Mouse (Mus musculus): ENCODE measurements around the gene Cdk19. TPM values are rescaled to one million over a fixed set of nuclear protein-coding genes. Genes with fewer than 3 reads are reported as not detected.

Gene Cdk19
- polyA plus RNA-seq, 1 experiment from 2014 or later = 11.3 TPM

GRCm38 (mm10) chr10:40516421-40516820 is 177.1 kb downstream of the Cdk19 start:
- DNase-seq (ENCODE audit: low spot score) (peak; percentile 38), ATAC-seq (replicated peaks; ENCODE audit: insufficient number of reproducible peaks, low FRiP score, low TSS enrichment, low read depth) (no peak)
- Histone ChIP-seq H3K27me3 (ENCODE audit: control insufficient read depth, insufficient read depth, low read length) (no peaks in the 10 kb centered on the region), H3K36me3 (replicated peaks; ENCODE audit: control insufficient read depth, insufficient read depth, low read depth, low read length) (no peaks in the 10 kb centered on the region), H3K9ac (replicated peaks; ENCODE audit: low read length) (no peak overlapping the region), H3K4me1 (ENCODE audit: control insufficient read depth, insufficient read depth, low read length) (no peaks in the 10 kb centered on the region), H3K4me2 (ENCODE audit: low read depth, low read length) (no peak overlapping the region), H3K4me3 (ENCODE audit: low read depth, low read length) (no peak overlapping the region), H3K27ac (replicated peaks; ENCODE audit: low read depth, low read length) (no peak overlapping the region), H3K9me3 (replicated peaks; ENCODE audit: control insufficient read depth, low read length) (no peaks in the 10 kb centered on the region)
- WGBS = 16% methylated on average over 4 of the region's 4 CpGs

GRCm38 (mm10) chr10:40519586-40519985 is 180.2 kb downstream of the Cdk19 start:
- DNase-seq (ENCODE audit: low spot score) (no peak), ATAC-seq (replicated peaks; ENCODE audit: insufficient number of reproducible peaks, low FRiP score, low TSS enrichment, low read depth) (no peak)
- Histone ChIP-seq H3K36me3 (replicated peaks; ENCODE audit: control insufficient read depth, insufficient read depth, low read depth, low read length) (no peaks in the 10 kb centered on the region), H3K9me3 (replicated peaks; ENCODE audit: control insufficient read depth, low read length) (no peaks in the 10 kb centered on the region), H3K4me1 (ENCODE audit: control insufficient read depth, insufficient read depth, low read length) (no peaks in the 10 kb centered on the region), H3K4me3 (ENCODE audit: low read depth, low read length) (no peak overlapping the region), H3K27me3 (ENCODE audit: control insufficient read depth, insufficient read depth, low read length) (no peaks in the 10 kb centered on the region), H3K4me2 (ENCODE audit: low read depth, low read length) (no peak overlapping the region), H3K9ac (replicated peaks; ENCODE audit: low read length) (no peak overlapping the region), H3K27ac (replicated peaks; ENCODE audit: low read depth, low read length) (no peak overlapping the region)
- 94% methylated on average over 4 of the region's 4 CpGs for WGBS

- Histone ChIP-seq H3K4me3 (ENCODE audit: low read depth, low read length) (no peak overlapping the region), H3K27ac (replicated peaks; ENCODE audit: low read depth, low read length) (no peak overlapping the region), H3K36me3 (replicated peaks; ENCODE audit: control insufficient read depth, insufficient read depth, low read depth, low read length) (no peaks in the 10 kb centered on the region), H3K4me1 (ENCODE audit: control insufficient read depth, insufficient read depth, low read length) (no peaks in the 10 kb centered on the region), H3K9ac (replicated peaks; ENCODE audit: low read length) (no peak overlapping the region; the same call in 1 of the 2 replicates), H3K4me2 (ENCODE audit: low read depth, low read length) (no peak overlapping the region), H3K27me3 (ENCODE audit: control insufficient read depth, insufficient read depth, low read length) (no peaks in the 10 kb centered on the region), H3K9me3 (replicated peaks; ENCODE audit: control insufficient read depth, low read length) (no peaks in the 10 kb centered on the region)
- 10% methylated on average over 12 of the region's 12 CpGs for WGBS
- peak; percentile 45; the same call in 1 of the 2 replicates for ATAC-seq (replicated peaks; ENCODE audit: insufficient number of reproducible peaks, low FRiP score, low TSS enrichment, low read depth)
- DNase-seq (ENCODE audit: low spot score) = peak; percentile 76
Observed at GRCm38 (mm10) chr10:40521579-40521978, 182.2 kb downstream of the Cdk19 start.

GRCm38 (mm10) chr10:40523312-40523975 is 184.1 kb downstream of the Cdk19 start:
- Histone ChIP-seq H3K36me3 (replicated peaks; ENCODE audit: control insufficient read depth, insufficient read depth, low read depth, low read length) (no peaks in the 10 kb centered on the region), H3K4me1 (ENCODE audit: control insufficient read depth, insufficient read depth, low read length) (no peaks in the 10 kb centered on the region), H3K4me2 (ENCODE audit: low read depth, low read length) (no peak overlapping the region), H3K9ac (replicated peaks; ENCODE audit: low read length) (no peak overlapping the region), H3K4me3 (ENCODE audit: low read depth, low read length) (no peak overlapping the region), H3K27ac (replicated peaks; ENCODE audit: low read depth, low read length) (no peak overlapping the region), H3K9me3 (replicated peaks; ENCODE audit: control insufficient read depth, low read length) (no peaks in the 10 kb centered on the region), H3K27me3 (ENCODE audit: control insufficient read depth, insufficient read depth, low read length) (no peaks in the 10 kb centered on the region)
- ATAC-seq (replicated peaks; ENCODE audit: insufficient number of reproducible peaks, low FRiP score, low TSS enrichment, low read depth) (no peak), DNase-seq (ENCODE audit: low spot score) (no peak)
- WGBS = 59% methylated on average over 7 of the region's 7 CpGs

- no peaks in the 10 kb centered on the region for H3K4me1 ChIP-seq (ENCODE audit: control insufficient read depth, insufficient read depth, low read length)
- no peak overlapping the region for H3K4me3 ChIP-seq (ENCODE audit: low read depth, low read length)
- no peaks in the 10 kb centered on the region for H3K36me3 ChIP-seq (replicated peaks; ENCODE audit: control insufficient read depth, insufficient read depth, low read depth, low read length)
- no peak overlapping the region for H3K9ac ChIP-seq (replicated peaks; ENCODE audit: low read length)
- H3K4me2 ChIP-seq (ENCODE audit: low read depth, low read length) = no peak overlapping the region
- no peak overlapping the region for H3K27ac ChIP-seq (replicated peaks; ENCODE audit: low read depth, low read length)
- no peaks in the 10 kb centered on the region for H3K27me3 ChIP-seq (ENCODE audit: control insufficient read depth, insufficient read depth, low read length)
- ATAC-seq (replicated peaks; ENCODE audit: insufficient number of reproducible peaks, low FRiP score, low TSS enrichment, low read depth) (no peak), DNase-seq (ENCODE audit: low spot score) (no peak)
- no peaks in the 10 kb centered on the region for H3K9me3 ChIP-seq (replicated peaks; ENCODE audit: control insufficient read depth, low read length)
- 62% methylated on average over 9 of the region's 9 CpGs for WGBS
Observed at GRCm38 (mm10) chr10:40524032-40524806, 184.9 kb downstream of the Cdk19 start.

- H3K9ac ChIP-seq (replicated peaks; ENCODE audit: low read length) = no peak overlapping the region
- H3K4me2 ChIP-seq (ENCODE audit: low read depth, low read length) = no peak overlapping the region
- WGBS = 29% methylated on average over 10 of the region's 10 CpGs
- no peaks in the 10 kb centered on the region for H3K9me3 ChIP-seq (replicated peaks; ENCODE audit: control insufficient read depth, low read length)
- no peak overlapping the region for H3K4me3 ChIP-seq (ENCODE audit: low read depth, low read length)
- no peaks in the 10 kb centered on the region for H3K36me3 ChIP-seq (replicated peaks; ENCODE audit: control insufficient read depth, insufficient read depth, low read depth, low read length)
- no peak overlapping the region for H3K27ac ChIP-seq (replicated peaks; ENCODE audit: low read depth, low read length)
- H3K4me1 ChIP-seq (ENCODE audit: control insufficient read depth, insufficient read depth, low read length) = no peaks in the 10 kb centered on the region
- H3K27me3 ChIP-seq (ENCODE audit: control insufficient read depth, insufficient read depth, low read length) = no peaks in the 10 kb centered on the region
- peak; percentile 89 for DNase-seq (ENCODE audit: low spot score)
- ATAC-seq (replicated peaks; ENCODE audit: insufficient number of reproducible peaks, low FRiP score, low TSS enrichment, low read depth) = no peak
Observed at GRCm38 (mm10) chr10:40524991-40525390, 185.6 kb downstream of the Cdk19 start.

- Histone ChIP-seq H3K4me2 (ENCODE audit: low read depth, low read length) (no peak overlapping the region), H3K27ac (replicated peaks; ENCODE audit: low read depth, low read length) (no peak overlapping the region), H3K9ac (replicated peaks; ENCODE audit: low read length) (no peak overlapping the region), H3K36me3 (replicated peaks; ENCODE audit: control insufficient read depth, insufficient read depth, low read depth, low read length) (no peaks in the 10 kb centered on the region), H3K4me1 (ENCODE audit: control insufficient read depth, insufficient read depth, low read length) (no peaks in the 10 kb centered on the region), H3K27me3 (ENCODE audit: control insufficient read depth, insufficient read depth, low read length) (no peaks in the 10 kb centered on the region), H3K4me3 (ENCODE audit: low read depth, low read length) (no peak overlapping the region), H3K9me3 (replicated peaks; ENCODE audit: control insufficient read depth, low read length) (no peaks in the 10 kb centered on the region)
- ATAC-seq (replicated peaks; ENCODE audit: insufficient number of reproducible peaks, low FRiP score, low TSS enrichment, low read depth) (no peak), DNase-seq (ENCODE audit: low spot score) (no peak)
- 66% methylated on average over 9 of the region's 9 CpGs for WGBS
Observed at GRCm38 (mm10) chr10:40525616-40526155, 186.3 kb downstream of the Cdk19 start.

GRCm38 (mm10) chr10:40526301-40526761 is 187.0 kb downstream of the Cdk19 start:
- 80% methylated on average over 8 of the region's 8 CpGs for WGBS
- Histone ChIP-seq H3K27ac (replicated peaks; ENCODE audit: low read depth, low read length) (no peak overlapping the region), H3K4me3 (ENCODE audit: low read depth, low read length) (no peak overlapping the region), H3K9ac (replicated peaks; ENCODE audit: low read length) (no peak overlapping the region), H3K9me3 (replicated peaks; ENCODE audit: control insufficient read depth, low read length) (no peaks in the 10 kb centered on the region), H3K27me3 (ENCODE audit: control insufficient read depth, insufficient read depth, low read length) (no peaks in the 10 kb centered on the region), H3K4me1 (ENCODE audit: control insufficient read depth, insufficient read depth, low read length) (no peaks in the 10 kb centered on the region), H3K4me2 (ENCODE audit: low read depth, low read length) (no peak overlapping the region), H3K36me3 (replicated peaks; ENCODE audit: control insufficient read depth, insufficient read depth, low read depth, low read length) (no peaks in the 10 kb centered on the region)
- ATAC-seq (replicated peaks; ENCODE audit: insufficient number of reproducible peaks, low FRiP score, low TSS enrichment, low read depth) (no peak), DNase-seq (ENCODE audit: low spot score) (no peak)

Data from embryonic facial prominence, embryonic 11.5 days (tissue).